Mouse (Mus musculus): ENCODE measurements around the gene Tmem87a.

The Tmem87a gene

GRCm38 (mm10) chr2:120403986-120404822 is at the start of gene Tmem87a:
Gene Tmem87a, minus strand, starts transcription at chr2:120404113.
- DNase-seq (ENCODE audit: low read depth, low spot score) = peak; percentile 96

GRCm38 (mm10) chr2:120452600-120452999 is 48.7 kb upstream of the Tmem87a start:
- no peak for DNase-seq (ENCODE audit: low read depth, low spot score)

- no peak for DNase-seq (ENCODE audit: low read depth, low spot score)
Observed at GRCm38 (mm10) chr2:120450724-120451123, 46.8 kb upstream of the Tmem87a start.

- peak; percentile 27 for DNase-seq (ENCODE audit: low read depth, low spot score)
Observed at GRCm38 (mm10) chr2:120447306-120447705, 43.4 kb upstream of the Tmem87a start.

GRCm38 (mm10) chr2:120446373-120446772 is 42.5 kb upstream of the Tmem87a start:
- DNase-seq (ENCODE audit: low read depth, low spot score) = no peak

GRCm38 (mm10) chr2:120444486-120444885 is 40.6 kb upstream of the Tmem87a start:
- DNase-seq (ENCODE audit: low read depth, low spot score) = no peak

GRCm38 (mm10) chr2:120424386-120424785 is 20.5 kb upstream of the Tmem87a start:
- no peak for DNase-seq (ENCODE audit: low read depth, low spot score)

GRCm38 (mm10) chr2:120414738-120415414 is 11.0 kb upstream of the Tmem87a start:
- DNase-seq (ENCODE audit: low read depth, low spot score) = no peak

- no peak for DNase-seq (ENCODE audit: low read depth, low spot score)
Observed at GRCm38 (mm10) chr2:120414113-120414512, 10.2 kb upstream of the Tmem87a start.

- DNase-seq (ENCODE audit: low read depth, low spot score) = no peak
Observed at GRCm38 (mm10) chr2:120411096-120411628, 7.2 kb upstream of the Tmem87a start.

GRCm38 (mm10) chr2:120404823-120405765 is 1.2 kb upstream of the Tmem87a start:
- peak; percentile 73 for DNase-seq (ENCODE audit: low read depth, low spot score)

- DNase-seq (ENCODE audit: low read depth, low spot score) = no peak
Observed at GRCm38 (mm10) chr2:120403653-120403985, 294 bp downstream of the Tmem87a start, which contains the start of gene Ganc. Gene Ganc, plus strand, starts transcription at chr2:120403896.

GRCm38 (mm10) chr2:120402813-120403212 is 1.1 kb downstream of the Tmem87a start:
- peak; percentile 20 for DNase-seq (ENCODE audit: low read depth, low spot score)

GRCm38 (mm10) chr2:120397951-120398350 is 6.0 kb downstream of the Tmem87a start:
- no peak for DNase-seq (ENCODE audit: low read depth, low spot score)

GRCm38 (mm10) chr2:120392406-120392805 is 11.5 kb downstream of the Tmem87a start:
- DNase-seq (ENCODE audit: low read depth, low spot score) = peak; percentile 22

GRCm38 (mm10) chr2:120390934-120391333 is 13.0 kb downstream of the Tmem87a start:
- no peak for DNase-seq (ENCODE audit: low read depth, low spot score)

- DNase-seq (ENCODE audit: low read depth, low spot score) = no peak
Observed at GRCm38 (mm10) chr2:120389376-120389775, 14.5 kb downstream of the Tmem87a start.

GRCm38 (mm10) chr2:120387291-120387690 is 16.6 kb downstream of the Tmem87a start:
- DNase-seq (ENCODE audit: low read depth, low spot score) = no peak

GRCm38 (mm10) chr2:120386264-120386663 is 17.6 kb downstream of the Tmem87a start:
- no peak for DNase-seq (ENCODE audit: low read depth, low spot score)

- no peak for DNase-seq (ENCODE audit: low read depth, low spot score)
Observed at GRCm38 (mm10) chr2:120373858-120374257, 30.1 kb downstream of the Tmem87a start.

GRCm38 (mm10) chr2:120367416-120368207 is 36.3 kb downstream of the Tmem87a start:
- DNase-seq (ENCODE audit: low read depth, low spot score) = no peak
